9 mouse cellular contexts compared by ENCODE assay signal in the genomic region with DNA sequence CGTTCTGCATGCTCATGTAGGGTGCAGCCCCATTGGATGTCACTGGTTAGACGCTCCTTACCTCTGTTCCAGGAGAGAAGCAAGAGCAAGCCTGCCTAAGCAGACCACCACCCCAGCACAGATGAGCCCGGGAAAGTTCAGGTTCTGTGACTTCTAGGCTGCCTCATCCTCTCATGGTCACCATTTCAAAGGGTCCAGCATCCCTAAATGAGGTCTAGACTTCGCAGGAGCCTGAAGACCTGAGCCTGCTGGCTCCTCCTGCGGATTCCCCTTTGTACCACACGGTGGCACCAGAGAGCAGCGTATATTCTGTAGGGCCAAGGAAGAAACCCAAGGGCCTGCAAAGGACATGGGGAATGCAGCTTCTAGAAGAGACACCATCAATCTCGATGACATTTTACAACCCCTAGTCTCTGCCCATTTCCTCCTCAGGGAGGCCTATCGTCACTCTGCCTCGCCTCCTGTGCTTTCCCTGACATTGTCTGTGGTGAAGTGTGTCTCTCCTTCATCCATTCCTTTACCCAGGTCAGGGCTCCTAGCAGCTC. TPM values are rescaled to one million over a fixed set of nuclear protein-coding genes. Genes with fewer than 3 reads are reported as not detected.
DNase-seq lines count a peak whose midpoint lies in the region; ATAC-seq lines count a peak whose summit lies in the region.
"Had no signal": no experiment of that assay in that cellular context is flagged by ENCODE, and none has a peak within 500 bp of the region (broad histone marks: within the 10 kb centered on the region; RNA-seq: fewer than 3 reads in every experiment).

No protein-coding gene starts in this region.

- intact Hi-C loops in gastrocnemius, postnatal 14 days (cut with DNase I; ENCODE audit: low total_unique reads), result loop anchor here (10.0 kb wide), 1 partner anchor 745 kb away; a partner anchor contains a TSS
- intact Hi-C loops in left cerebral cortex, postnatal 25 days (cut with DNase I), result loop anchor here (10.0 kb wide), 3 partner anchors 745 to 895 kb away; a partner anchor contains a TSS

- no peaks in the 10 kb centered on the region for H3K27me3 ChIP-seq in heart, embryonic 11.5 days (ENCODE audit: control insufficient read depth, insufficient read depth, low read length)
- no peaks in the 10 kb centered on the region for H3K27me3 ChIP-seq in intestine, embryonic 16.5 days (replicated peaks; ENCODE audit: control insufficient read depth, insufficient read depth, low read length)
- H3K27me3 ChIP-seq in midbrain, embryonic 12.5 days, result no peaks in the 10 kb centered on the region

- ATAC-seq in heart, embryonic 11.5 days (replicated peaks; ENCODE audit: insufficient number of reproducible peaks, low FRiP score, low TSS enrichment), result no peak; the same call in 1 of the 2 replicates
- peak; percentile 92 for ATAC-seq in common myeloid progenitor, adult 5-6 weeks (replicated peaks; ENCODE audit: low read depth, poor library complexity, severe bottlenecking)
- ATAC-seq in intestine, embryonic 16.5 days, result peak; percentile 33
- peak; percentile 73 for ATAC-seq in midbrain, embryonic 12.5 days (ENCODE audit: low FRiP score, low read depth)

- no peaks in the 10 kb centered on the region for H3K9me3 ChIP-seq in heart, embryonic 11.5 days (replicated peaks; ENCODE audit: control insufficient read depth, low read length)
- no peaks in the 10 kb centered on the region for H3K9me3 ChIP-seq in intestine, embryonic 16.5 days (ENCODE audit: control insufficient read depth, low read length)
- no peaks in the 10 kb centered on the region for H3K9me3 ChIP-seq in midbrain, embryonic 12.5 days

- no peak overlapping the region for H3K27ac ChIP-seq in heart, embryonic 11.5 days (ENCODE audit: low read depth, low read length)
- no peak overlapping the region for H3K27ac ChIP-seq in intestine, embryonic 16.5 days (ENCODE audit: low read length)
- H3K27ac ChIP-seq in midbrain, embryonic 12.5 days (replicated peaks), result no peak overlapping the region

- H3K4me2 ChIP-seq in heart, embryonic 11.5 days, result no peak overlapping the region
- no peak overlapping the region for H3K4me2 ChIP-seq in intestine, embryonic 16.5 days (ENCODE audit: low read depth, low read length)
- H3K4me2 ChIP-seq in midbrain, embryonic 12.5 days (replicated peaks), result no peak overlapping the region

- H3K4me3 ChIP-seq in heart, embryonic 11.5 days (ENCODE audit: low read depth, low read length), result no peak overlapping the region
- H3K4me3 ChIP-seq in intestine, embryonic 16.5 days (ENCODE audit: low read length), result no peak overlapping the region
- H3K4me3 ChIP-seq in midbrain, embryonic 12.5 days, result no peak overlapping the region
- H3K4me3 ChIP-seq: myocyte had no signal

- no peak overlapping the region for H3K9ac ChIP-seq in heart, embryonic 11.5 days (ENCODE audit: low read depth, low read length)
- no peak overlapping the region for H3K9ac ChIP-seq in intestine, embryonic 16.5 days (ENCODE audit: low read depth, low read length)
- no peak overlapping the region for H3K9ac ChIP-seq in midbrain, embryonic 12.5 days (replicated peaks)

- no peaks in the 10 kb centered on the region for H3K4me1 ChIP-seq in heart, embryonic 11.5 days (ENCODE audit: control insufficient read depth, insufficient read depth, low read length)
- no peaks in the 10 kb centered on the region for H3K4me1 ChIP-seq in intestine, embryonic 16.5 days (ENCODE audit: control insufficient read depth, insufficient read depth, low read length)
- H3K4me1 ChIP-seq in midbrain, embryonic 12.5 days, result no peaks in the 10 kb centered on the region

- peak; percentile 91 for DNase-seq in heart, adult 11 months
- peak; percentile 57 for DNase-seq in gastrocnemius, postnatal 14 days
- peak; percentile 72 to 81 for DNase-seq in left cerebral cortex, postnatal 25 days (ENCODE audit: low spot score in 2 of 2)
- DNase-seq in skeletal muscle tissue, adult 2 months (ENCODE audit: low read depth, low spot score), result peak; percentile 29

- H3K36me3 ChIP-seq in heart, embryonic 11.5 days (ENCODE audit: control insufficient read depth, insufficient read depth, low read length), result no peaks in the 10 kb centered on the region
- no peaks in the 10 kb centered on the region for H3K36me3 ChIP-seq in intestine, embryonic 16.5 days (ENCODE audit: control insufficient read depth, insufficient read depth, low read length)
- peaks cover 14% of the 10 kb centered on the region; the same call in 1 of the 2 replicates for H3K36me3 ChIP-seq in midbrain, embryonic 12.5 days

- 13% methylated on average over 10 of the region's 10 CpGs for WGBS in heart, embryonic 11.5 days (ENCODE audit: insufficient replicate concordance)
- WGBS in intestine, embryonic 16.5 days, result 15% methylated on average over 10 of the region's 10 CpGs
- 22% methylated on average over 10 of the region's 10 CpGs for WGBS in midbrain, embryonic 12.5 days

RNA-seq across cellular contexts. Expression of a gene that starts 28.0 kb away (rescaled TPM):
- polyA plus RNA-seq in heart, embryonic 11.5 days (2014; fragmentation: Nextera tagmentation; extraction: Ambion mirVana), result not detected in 2 replicates
- not detected in 2 replicates for total RNA-seq in common myeloid progenitor, adult 5-6 weeks (2017)
- total RNA-seq in gastrocnemius, postnatal 14 days (2021), result not detected
- not detected in 2 replicates for polyA plus RNA-seq in intestine, embryonic 16.5 days (2015; fragmentation: Nextera tagmentation; extraction: Ambion mirVana)
- not detected for total RNA-seq in left cerebral cortex, postnatal 25 days (2021)
- not detected in 2 replicates for polyA plus RNA-seq in midbrain, embryonic 12.5 days (2016; fragmentation: Nextera tagmentation; extraction: Ambion mirVana)
- polyA plus RNA-seq: myocyte had no signal

RNA-seq across cellular contexts. Expression of a gene that starts 35.6 kb away (rescaled TPM):
- polyA plus RNA-seq in heart, embryonic 11.5 days (2014; fragmentation: Nextera tagmentation; extraction: Ambion mirVana), result 8.7 and 10.4 TPM in 2 replicates
- total RNA-seq in common myeloid progenitor, adult 5-6 weeks (2017), result 13.8 and 14.5 TPM in 2 replicates
- total RNA-seq in gastrocnemius, postnatal 14 days (2021), result 1 to 10 TPM; 7.2 to 8.5 TPM
- 6.1 and 6.6 TPM in 2 replicates for polyA plus RNA-seq in intestine, embryonic 16.5 days (2015; fragmentation: Nextera tagmentation; extraction: Ambion mirVana)
- 1 to 10 TPM; 3.6 to 3.9 TPM for total RNA-seq in left cerebral cortex, postnatal 25 days (2021)
- 14.1 and 14.3 TPM in 2 replicates for polyA plus RNA-seq in midbrain, embryonic 12.5 days (2016; fragmentation: Nextera tagmentation; extraction: Ambion mirVana)

Comparison
In these comparisons a context has a peak if more than half of its experiments do, and no peak if none do; other contexts are left out.
1. DNase-seq: peak in every context shown above with its lines; median percentile 91 in heart, adult 11 months; 76 in left cerebral cortex, postnatal 25 days; 57 in gastrocnemius, postnatal 14 days; 29 in skeletal muscle tissue, adult 2 months.